ENCODE assay signal across 51 mouse cellular contexts in genomic region chr11:11675063-11675462, GRCm38 (mm10). TPM values are rescaled to one million over a fixed set of nuclear protein-coding genes. Genes with fewer than 3 reads are reported as not detected.
"Had no signal": no experiment of that assay in that cellular context is flagged by ENCODE, and none has a peak within 500 bp of the region (broad histone marks: within the 10 kb centered on the region; RNA-seq: fewer than 3 reads in every experiment).

No protein-coding gene starts in this region.

- DNase-seq: heart, postnatal 10 days; heart, postnatal 14 days; heart, postnatal 36 days; heart, postnatal 4 days; kidney, adult 11 months; kidney, adult 18-20 months; kidney, adult 2 months; kidney, adult 8-10 months; kidney, adult 9 months; kidney, postnatal 10 days; kidney, postnatal 14 days; kidney, postnatal 25 days; kidney, postnatal 36 days; kidney, postnatal 4 days; layer of hippocampus, adult 9-11 months; layer of hippocampus, postnatal 36 days had no signal

- ATAC-seq: hindbrain, embryonic 16.5 days; hindbrain, postnatal 0 days; inflammation-experienced regulatory T-cells, adult 6 months; intestine, embryonic 15.5 days; intestine, embryonic 16.5 days; intestine, postnatal 0 days had no signal

- H3K4me2 ChIP-seq: heart, embryonic 11.5 days; heart, embryonic 12.5 days; heart, embryonic 13.5 days; heart, embryonic 15.5 days; hindbrain, embryonic 12.5 days; hindbrain, embryonic 13.5 days; hindbrain, embryonic 14.5 days; hindbrain, embryonic 15.5 days; intestine, embryonic 15.5 days; kidney, embryonic 15.5 days had no signal

- H3K27me3 ChIP-seq: heart, embryonic 15.5 days; hindbrain, embryonic 12.5 days; hindbrain, embryonic 13.5 days; hindbrain, embryonic 15.5 days; intestine, embryonic 15.5 days; kidney, embryonic 15.5 days had no signal

- H3K27ac ChIP-seq: heart, embryonic 13.5 days; heart, embryonic 15.5 days; hindbrain, embryonic 10.5 days; hindbrain, embryonic 12.5 days; hindbrain, embryonic 13.5 days; hindbrain, embryonic 14.5 days; hindbrain, embryonic 15.5 days; hindbrain, postnatal 0 days; intestine, embryonic 15.5 days; kidney, embryonic 15.5 days; kidney, postnatal 0 days; layer of hippocampus, adult 2 months; left cerebral cortex, adult 2 months had no signal

- H3K36me3 ChIP-seq: heart, embryonic 12.5 days; heart, embryonic 13.5 days; heart, embryonic 15.5 days; hindbrain, embryonic 10.5 days; hindbrain, embryonic 12.5 days; hindbrain, embryonic 13.5 days; hindbrain, embryonic 15.5 days; intestine, embryonic 15.5 days; kidney, embryonic 15.5 days had no signal

- H3K4me3 ChIP-seq: heart, embryonic 12.5 days; heart, embryonic 13.5 days; heart, embryonic 15.5 days; hindbrain, embryonic 10.5 days; hindbrain, embryonic 12.5 days; hindbrain, embryonic 13.5 days; hindbrain, embryonic 15.5 days; intestine, embryonic 15.5 days; kidney, embryonic 15.5 days; layer of hippocampus, adult 2 months; left cerebral cortex, adult 2 months had no signal

- H3K4me1 ChIP-seq: heart, embryonic 12.5 days; heart, embryonic 13.5 days; heart, embryonic 15.5 days; hindbrain, embryonic 10.5 days; hindbrain, embryonic 12.5 days; hindbrain, embryonic 13.5 days; hindbrain, embryonic 15.5 days; intestine, embryonic 15.5 days; kidney, embryonic 15.5 days had no signal

- H3K9ac ChIP-seq: heart, embryonic 12.5 days; heart, embryonic 13.5 days; heart, embryonic 15.5 days; hindbrain, embryonic 12.5 days; hindbrain, embryonic 13.5 days; hindbrain, embryonic 14.5 days; hindbrain, embryonic 15.5 days; intestine, embryonic 15.5 days; kidney, embryonic 15.5 days had no signal

- H3K9me3 ChIP-seq: heart, embryonic 12.5 days; heart, embryonic 13.5 days; heart, embryonic 15.5 days; hindbrain, embryonic 10.5 days; hindbrain, embryonic 12.5 days; hindbrain, embryonic 13.5 days; hindbrain, embryonic 15.5 days; intestine, embryonic 15.5 days; kidney, embryonic 15.5 days had no signal

RNA-seq across cellular contexts. Expression of gene 4930512M02Rik, which starts 47.4 kb away (rescaled TPM):
- total RNA-seq: heart, postnatal 10 days; heart, postnatal 14 days; heart, postnatal 25 days; heart, postnatal 36 days; heart, postnatal 4 days; hematopoietic stem cell, adult 5-6 weeks; hindbrain, postnatal 0 days; layer of hippocampus, adult 18-20 months; layer of hippocampus, adult 2 months; layer of hippocampus, adult 8-10 months; layer of hippocampus, postnatal 10 days; layer of hippocampus, postnatal 14 days; layer of hippocampus, postnatal 25 days; layer of hippocampus, postnatal 36 days; left cerebral cortex, adult 18-20 months; left cerebral cortex, adult 2 months had no signal
- polyA plus RNA-seq: heart, embryonic 11.5 days; heart, embryonic 12.5 days; heart, embryonic 13.5 days; heart, embryonic 14.5 days; heart, embryonic 15.5 days; heart, embryonic 16.5 days; heart, postnatal 0 days; hindbrain, embryonic 10.5 days; hindbrain, embryonic 11.5 days; hindbrain, embryonic 12.5 days; hindbrain, embryonic 13.5 days; hindbrain, embryonic 14.5 days; hindbrain, embryonic 15.5 days; hindbrain, embryonic 16.5 days; hindbrain, postnatal 0 days; inflammation-experienced regulatory T-cells, adult 6 months; intestine, embryonic 14.5 days; intestine, embryonic 15.5 days; intestine, embryonic 16.5 days; intestine, postnatal 0 days; kidney, adult 2 months; kidney, embryonic 14.5 days; kidney, embryonic 15.5 days; kidney, embryonic 16.5 days; kidney, postnatal 0 days; large intestine, adult 2 months had no signal
